Mouse (Mus musculus): Measurements from ENCODE around the gene Rfxap. TPM values are rescaled to one million over a fixed set of nuclear protein-coding genes. Genes with fewer than 3 reads are reported as not detected.

Gene Rfxap
- polyA plus RNA-seq (2015; fragmentation: Nextera tagmentation; extraction: Ambion mirVana), result 16.8 and 22.7 TPM in 2 replicates

GRCm38 (mm10) chr3:54807666-54808217 is at the start of gene Rfxap:
Rfxap (minus strand) TSS chr3:54807791.

GRCm38 (mm10) chr3:54755145-54756041 is 52.2 kb downstream of the Rfxap start, which contains the start of gene Smad9:
Smad9 (plus strand) TSS chr3:54755582.

Other genes starting within 250 kb of the Rfxap start
- gene Supt20, start 115.0 kb downstream of the Rfxap start, polyA plus RNA-seq (2015; fragmentation: Nextera tagmentation; extraction: Ambion mirVana), result 41.6 and 45.4 TPM in 2 replicates
- 0.35 TPM in 1 of 2 replicates, not detected in the other for gene Gm21958, start 93.4 kb downstream of the Rfxap start, polyA plus RNA-seq (2015; fragmentation: Nextera tagmentation; extraction: Ambion mirVana)
- 39.8 and 40.7 TPM in 2 replicates for gene Exosc8, start 72.4 kb downstream of the Rfxap start, polyA plus RNA-seq (2015; fragmentation: Nextera tagmentation; extraction: Ambion mirVana)
- 61.4 and 68.7 TPM in 2 replicates for gene Alg5, start 72.3 kb downstream of the Rfxap start, polyA plus RNA-seq (2015; fragmentation: Nextera tagmentation; extraction: Ambion mirVana)
- 0.63 and 0.79 TPM in 2 replicates for gene Smad9, start 52.2 kb downstream of the Rfxap start, polyA plus RNA-seq (2015; fragmentation: Nextera tagmentation; extraction: Ambion mirVana)
- not detected in 2 replicates for gene Sertm1, start 108.1 kb upstream of the Rfxap start, polyA plus RNA-seq (2015; fragmentation: Nextera tagmentation; extraction: Ambion mirVana)
- gene Ccna1, start 247.7 kb upstream of the Rfxap start, polyA plus RNA-seq (2015; fragmentation: Nextera tagmentation; extraction: Ambion mirVana), result 0.13 and 0.78 TPM in 2 replicates